Mouse (Mus musculus) T-cell, adult 2 months (primary cell): ENCODE results near the gene Gtf3c6.

ENCODE experiments used
- DNase-seq: peaks from one replicate; pipeline ENCODE4 v3.0.0; 2022; ENCODE audit warnings: low spot score

Gene Gtf3c6

DNA sequence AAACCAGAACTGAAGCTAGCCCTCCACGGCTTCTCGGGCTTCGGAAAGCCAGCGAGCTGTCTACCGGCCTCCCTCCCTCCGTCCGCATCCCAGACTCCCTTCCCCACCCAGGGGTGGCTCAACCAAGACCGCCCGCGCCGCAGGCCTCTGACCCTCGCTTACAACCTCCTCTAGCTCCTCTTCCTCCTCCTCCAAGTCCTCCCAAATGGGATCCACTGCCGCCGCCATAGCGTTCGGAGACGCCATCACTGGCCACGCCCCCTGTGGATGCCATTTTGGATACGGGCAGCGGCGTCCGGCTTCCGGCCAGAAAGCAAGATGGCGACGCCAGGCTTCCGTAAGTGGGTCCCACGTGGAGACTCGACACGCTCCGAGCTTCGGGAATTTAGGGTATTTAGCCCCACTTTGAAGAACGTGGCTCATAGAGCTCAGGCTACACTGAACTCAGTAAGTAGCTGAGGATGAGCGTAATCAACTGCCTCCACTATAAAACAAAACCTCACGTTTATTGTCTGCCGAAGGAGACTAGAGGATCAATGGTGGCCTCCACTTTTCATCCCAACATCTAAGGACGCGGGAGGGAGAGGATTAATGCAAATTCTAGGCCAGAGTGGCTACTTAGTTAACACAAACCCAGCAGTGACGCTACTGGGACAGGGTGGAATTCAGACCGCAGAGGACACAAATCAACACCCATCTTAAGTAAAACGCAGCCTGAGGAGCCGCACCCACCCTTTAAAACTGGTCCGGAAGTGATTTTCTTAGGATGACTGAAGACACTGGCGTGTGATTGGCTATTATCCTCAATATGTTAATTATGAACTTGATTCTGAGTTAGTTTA lies at the start of gene Gtf3c6:
Gtf3c6 (minus strand) TSS at position 695 of the 842 bp plus-strand sequence.
- peak; percentile 90 for DNase-seq

DNA sequence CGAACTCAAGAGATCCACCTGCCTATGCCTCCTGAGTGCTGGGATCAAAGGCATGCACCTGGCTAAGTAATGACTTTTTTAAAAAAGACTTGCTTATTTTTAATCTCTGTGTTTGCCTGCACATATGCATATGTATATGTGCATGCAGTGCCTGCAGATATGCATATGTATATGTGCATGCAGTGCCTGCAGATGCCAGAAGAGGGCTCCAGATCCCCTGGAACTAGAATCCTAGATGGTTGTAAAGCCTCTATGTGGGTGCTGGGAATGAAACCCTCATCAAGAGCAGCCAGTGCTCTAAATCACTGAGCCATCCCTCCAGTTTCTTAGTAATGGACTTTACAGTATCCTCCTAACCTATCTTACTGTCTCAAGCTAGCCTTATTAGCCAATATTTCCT lies 48.1 kb upstream of the Gtf3c6 start:
- DNase-seq = no peak

DNA sequence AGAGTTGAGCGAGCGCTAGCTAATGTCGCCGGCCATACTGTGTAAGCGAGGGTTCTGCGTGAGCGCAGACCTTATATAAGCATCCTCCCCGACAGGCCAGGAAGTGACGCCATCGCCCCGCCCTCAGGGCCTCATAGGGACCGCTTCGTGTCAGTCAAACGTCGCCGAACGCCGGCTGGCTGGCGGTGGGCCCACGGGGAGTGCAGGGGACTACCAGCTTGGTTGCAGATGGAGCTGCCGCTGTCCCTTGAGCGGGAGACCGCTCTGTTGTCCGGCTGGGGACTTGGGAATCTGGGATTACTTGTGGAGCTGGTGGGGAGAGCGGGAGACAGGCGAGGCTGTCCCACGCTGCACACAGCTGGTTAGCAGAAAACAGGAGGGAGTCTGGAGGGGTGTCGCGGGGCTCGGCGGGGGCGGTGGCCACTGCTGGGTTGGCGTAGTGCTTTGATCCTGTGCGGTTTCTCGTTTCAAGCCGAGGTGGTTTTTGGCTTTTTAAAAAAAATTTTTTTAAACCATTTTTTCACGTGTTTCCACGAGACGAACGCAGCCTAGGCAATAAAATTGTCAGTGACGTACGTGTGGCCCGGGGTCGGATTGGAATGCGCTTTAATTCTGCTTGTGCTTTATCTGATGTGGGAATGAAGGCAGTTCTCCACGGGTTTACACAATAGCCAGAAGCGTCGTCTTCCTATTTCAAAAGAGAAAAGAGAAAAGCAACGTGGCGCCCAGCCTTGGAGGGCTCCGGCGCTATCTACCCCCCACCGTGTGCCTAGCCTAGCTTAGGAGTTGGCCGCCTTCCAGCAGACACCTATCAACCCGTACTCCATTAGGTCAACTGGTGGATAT lies 44.5 kb upstream of the Gtf3c6 start, which contains the start of gene Amd1:
Amd1 (minus strand) TSS at position 47 of the 846 bp plus-strand sequence.
- peak; percentile 99 for DNase-seq

DNA sequence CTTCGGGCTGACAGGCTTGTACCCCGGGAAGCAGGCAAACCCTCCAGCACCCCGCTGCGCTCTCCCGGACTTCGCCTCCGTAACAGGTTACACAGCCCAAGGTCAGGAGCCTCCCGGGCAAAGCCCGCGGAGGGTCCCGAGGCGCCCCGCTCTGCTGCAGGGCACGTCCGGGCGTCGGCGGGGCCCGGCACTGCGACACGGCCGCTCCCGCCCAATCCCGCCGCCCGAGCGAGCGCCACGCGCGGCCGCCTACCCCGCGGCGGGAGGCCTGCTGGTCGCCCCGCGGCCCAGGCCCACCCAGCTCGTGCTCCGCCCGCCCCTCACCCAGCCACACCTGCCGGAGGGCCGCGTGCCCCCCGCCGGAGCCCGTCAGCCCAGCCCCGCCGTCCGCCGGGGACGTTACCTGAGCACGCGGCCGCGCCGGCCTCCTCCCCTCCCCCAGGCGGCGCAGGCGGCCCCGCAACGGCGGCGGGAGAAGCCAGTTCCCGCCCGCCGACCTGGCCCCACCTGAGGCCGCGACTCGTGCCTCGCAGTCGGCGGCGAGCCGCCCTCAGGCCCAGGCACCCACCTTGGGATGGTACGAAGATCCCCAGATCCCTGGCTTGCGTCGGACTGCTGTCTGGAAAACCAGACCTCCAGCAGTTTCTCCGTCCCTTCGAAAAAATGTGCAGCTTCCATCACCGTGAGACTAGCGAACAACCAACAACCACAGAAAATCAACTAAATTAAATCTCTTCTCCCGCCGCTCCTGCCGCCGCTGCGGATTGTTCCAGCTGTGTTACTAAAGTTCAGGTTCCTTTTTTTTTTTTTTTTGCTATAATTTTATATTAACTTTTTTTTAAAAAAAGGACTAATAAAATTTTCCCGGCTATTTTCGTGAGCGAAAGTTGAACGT lies 43.5 kb upstream of the Gtf3c6 start:
- peak; percentile 48 for DNase-seq

DNA sequence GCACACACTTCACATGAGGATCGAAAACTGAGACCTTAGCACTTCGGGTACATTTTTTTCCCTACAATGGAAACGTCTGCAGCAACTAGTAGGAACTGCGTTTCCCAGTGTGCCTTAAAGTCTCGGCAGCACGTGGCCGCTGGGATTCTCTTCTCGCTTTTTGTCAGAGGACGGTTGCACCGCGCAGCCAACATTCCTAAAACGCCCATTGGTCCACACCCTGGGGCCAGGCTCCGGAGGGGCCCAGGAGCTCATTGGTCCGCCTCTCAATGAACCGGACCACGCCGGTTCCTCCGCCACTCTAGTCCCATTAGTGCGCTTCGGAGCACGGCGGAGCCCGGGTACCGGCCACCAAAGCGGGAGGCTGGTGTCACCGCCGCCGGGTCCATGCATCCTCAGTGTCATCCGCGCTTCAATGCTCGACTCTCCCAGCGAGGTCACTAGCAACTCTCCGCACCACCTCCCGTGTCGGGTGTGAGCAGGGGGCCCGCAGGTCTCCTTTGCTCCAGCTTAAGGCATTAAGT lies 42.8 kb upstream of the Gtf3c6 start:
- DNase-seq = peak; percentile 45

DNA sequence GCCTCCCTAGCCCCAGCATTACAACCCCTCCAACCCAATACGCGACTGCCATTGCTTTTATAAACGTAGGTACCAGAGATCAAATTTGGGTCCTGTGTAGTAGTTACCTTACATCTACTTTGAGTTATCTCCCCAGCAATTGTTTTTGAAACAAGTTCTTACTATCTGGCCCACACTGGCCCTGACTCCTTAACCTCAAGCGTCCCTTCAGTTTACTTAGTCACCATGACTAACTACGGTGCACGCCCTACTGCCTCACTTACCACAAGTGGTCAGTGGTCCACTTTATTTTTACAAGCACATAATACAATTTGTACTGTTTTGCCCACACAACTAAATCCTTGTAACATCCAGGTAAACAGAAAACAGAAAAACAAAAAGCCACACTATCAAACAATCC lies 34.7 kb upstream of the Gtf3c6 start:
- no peak for DNase-seq

DNA sequence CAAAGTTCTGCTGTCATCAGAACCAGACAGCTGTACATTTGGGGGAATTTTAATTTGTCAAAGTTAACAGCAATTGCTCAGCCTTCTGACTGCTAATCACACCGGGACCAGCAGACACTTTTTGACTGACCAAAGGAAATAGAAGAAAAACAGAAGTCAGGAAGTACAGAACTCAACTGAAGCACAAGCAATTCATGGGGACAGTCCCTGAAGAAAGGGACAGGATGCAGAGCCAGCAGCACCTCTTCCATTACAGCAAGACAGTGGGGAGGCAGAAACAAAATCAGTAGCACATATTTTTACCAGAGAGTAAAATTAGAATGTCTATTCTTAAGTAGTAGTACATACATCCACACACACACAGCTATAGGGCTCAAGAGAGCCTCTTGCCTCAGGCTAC lies 28.9 kb upstream of the Gtf3c6 start:
- DNase-seq = no peak

DNA sequence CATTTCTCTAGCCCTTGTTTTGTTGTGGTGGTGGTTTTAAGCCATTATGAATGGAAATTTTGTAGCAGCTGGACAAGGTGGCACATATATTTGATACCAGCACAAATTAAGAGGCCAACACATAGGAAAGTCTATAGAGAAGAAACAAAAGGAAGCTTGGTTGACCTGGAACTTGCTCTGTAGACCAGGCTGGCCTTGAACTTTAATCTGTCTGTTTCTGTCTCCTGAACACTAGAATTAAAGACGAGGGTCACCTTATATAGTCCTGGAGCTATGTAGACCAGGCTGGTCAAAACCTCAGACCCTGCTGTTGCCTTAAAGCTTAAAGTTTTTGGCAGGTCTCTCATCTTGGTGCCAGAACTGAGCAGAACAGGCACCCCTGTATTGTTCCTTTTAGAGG lies 27.7 kb upstream of the Gtf3c6 start:
- no peak for DNase-seq

DNA sequence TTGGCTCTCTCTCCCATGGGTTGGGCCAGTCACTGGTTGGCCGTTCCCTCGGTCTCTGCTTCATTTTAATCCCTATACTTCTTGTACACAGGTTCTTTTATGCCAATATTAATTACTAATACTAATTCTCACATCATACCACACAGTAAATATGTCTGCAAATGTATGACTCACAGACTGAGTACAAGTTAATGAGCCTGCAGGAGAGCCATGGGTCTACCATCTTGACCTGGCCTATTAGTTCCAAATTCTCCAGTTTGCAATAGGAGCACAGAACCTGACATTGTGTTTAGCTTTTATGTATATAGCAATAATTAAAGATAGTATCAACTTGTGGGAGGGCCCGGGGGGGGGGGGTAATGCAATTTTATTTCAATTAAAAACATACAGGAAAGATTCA lies 27.1 kb upstream of the Gtf3c6 start:
- DNase-seq = no peak

DNA sequence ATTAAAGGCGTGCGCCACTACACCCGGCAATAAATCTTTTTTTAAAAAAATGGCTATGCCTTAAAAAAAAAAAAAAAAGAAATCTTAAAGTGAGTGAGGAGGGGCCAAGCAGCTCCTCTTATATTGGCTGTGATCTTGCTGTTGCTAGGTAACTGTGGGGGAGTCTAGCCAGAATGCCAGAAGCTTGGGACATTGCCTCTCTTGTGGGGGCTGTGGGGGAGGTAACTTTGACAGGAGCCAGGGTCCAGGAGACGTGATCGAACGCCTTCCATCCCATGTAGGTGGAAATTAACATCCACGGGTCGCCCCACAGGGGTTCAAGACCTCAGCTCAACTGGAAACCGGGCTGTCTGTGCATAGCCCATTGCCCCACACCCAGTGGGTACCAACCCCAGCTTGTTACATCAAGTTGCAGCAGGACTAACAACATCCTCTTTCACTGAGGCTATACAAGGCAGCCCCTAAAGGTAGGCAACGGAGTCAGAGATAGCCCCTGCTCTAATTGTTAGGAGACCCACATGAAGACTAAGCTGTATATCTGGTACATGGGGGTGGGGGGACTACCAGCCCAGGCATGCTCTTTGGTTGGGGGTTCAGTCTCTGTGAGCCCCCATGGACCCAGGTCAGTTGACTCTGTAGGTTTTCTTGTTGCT lies 26.4 kb upstream of the Gtf3c6 start:
- DNase-seq = no peak

DNA sequence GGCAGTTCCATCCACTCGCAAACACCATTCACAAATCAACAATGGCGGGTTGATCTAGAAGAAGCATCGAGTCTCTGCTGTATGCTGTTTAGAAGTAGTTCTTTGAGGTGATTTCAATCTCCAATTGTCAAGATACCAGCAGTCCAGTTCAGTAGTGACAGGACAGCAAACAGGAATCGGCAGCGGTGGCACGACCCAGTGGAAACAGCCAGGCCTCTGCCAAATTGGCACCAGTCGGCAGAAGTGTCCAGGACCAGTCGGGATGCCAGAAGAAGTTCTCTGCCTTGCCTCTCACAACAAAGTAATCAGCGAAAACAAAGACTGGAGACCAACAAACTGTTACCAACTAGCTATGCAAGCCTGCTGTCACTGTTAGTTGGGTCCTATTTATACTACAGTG lies 25.7 kb upstream of the Gtf3c6 start:
- no peak for DNase-seq

DNA sequence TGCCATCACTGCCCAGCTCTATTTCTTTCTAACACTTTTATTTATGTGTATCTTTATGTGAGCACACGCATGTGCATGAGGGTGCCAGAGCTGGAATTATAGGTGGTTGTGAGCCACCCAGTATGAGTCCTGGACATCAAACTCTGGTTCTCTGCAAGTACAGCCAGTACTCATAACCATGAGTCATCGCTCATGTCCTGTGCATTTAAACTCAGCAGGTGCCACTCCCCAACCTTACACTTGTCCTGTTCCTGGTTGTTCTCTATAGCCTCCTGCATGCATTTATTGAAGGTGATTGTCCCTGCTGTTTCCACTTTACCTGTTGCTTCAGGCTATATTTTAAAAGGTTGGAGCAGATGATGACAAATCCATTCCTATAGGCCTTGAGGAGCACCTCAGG lies 23.7 kb upstream of the Gtf3c6 start:
- DNase-seq = no peak

DNA sequence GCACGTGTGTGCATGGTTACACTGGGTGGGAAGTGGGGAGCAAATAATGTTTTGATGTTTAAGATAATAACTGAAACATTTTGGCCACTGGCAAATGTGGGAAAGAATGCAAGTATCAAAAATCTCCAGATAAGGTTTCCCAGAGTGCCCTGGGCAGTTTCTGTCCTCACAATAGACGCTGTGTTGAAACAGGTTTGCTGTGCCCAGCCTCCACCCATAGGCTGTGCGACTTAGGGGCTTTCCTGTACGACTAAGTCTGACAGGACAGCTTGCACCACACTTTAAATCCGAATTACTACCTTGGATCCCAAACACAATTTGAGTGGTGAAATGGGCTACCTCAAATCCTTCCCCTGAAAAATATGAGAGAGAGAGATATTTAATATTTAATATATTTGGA lies 20.4 kb upstream of the Gtf3c6 start:
- no peak for DNase-seq

DNA sequence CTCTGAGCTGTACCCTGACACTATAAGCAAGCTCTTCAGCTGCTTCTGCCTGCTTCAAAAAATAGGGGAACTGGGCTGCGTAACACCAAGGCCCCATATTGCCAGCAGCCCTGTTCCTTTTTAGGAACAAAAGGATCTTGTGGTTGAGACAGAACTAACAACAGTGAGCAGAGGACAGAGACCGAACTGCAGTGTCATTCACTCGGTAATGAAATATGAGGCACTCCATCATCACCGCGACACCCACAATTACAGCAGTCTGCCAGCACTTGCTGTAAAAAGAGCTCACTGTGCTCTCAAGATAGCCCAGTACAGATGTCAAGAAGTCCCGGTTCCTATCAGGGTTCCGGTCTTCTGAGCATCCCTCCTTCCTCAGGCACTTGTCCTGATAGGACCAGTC lies 18.1 kb upstream of the Gtf3c6 start:
- DNase-seq = no peak

DNA sequence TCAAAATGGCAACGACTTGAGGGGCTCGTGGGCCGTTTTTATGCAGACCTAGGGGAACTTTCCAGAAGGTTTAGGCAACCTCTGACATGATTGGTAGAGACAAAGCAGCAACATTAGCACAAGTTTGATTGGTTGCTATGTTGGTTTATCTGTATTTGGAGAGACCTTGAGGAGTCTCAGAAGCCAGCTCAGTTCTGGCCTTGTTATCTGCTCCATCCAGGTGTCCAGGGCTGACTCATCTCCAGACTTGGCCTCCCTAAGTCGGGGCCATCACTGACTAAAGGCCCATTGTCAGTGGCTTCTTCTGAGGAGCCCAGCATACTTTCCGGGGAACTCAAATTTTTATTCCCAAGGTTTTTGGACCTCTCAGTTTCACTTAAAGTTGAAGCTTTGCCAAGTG lies 16.0 kb upstream of the Gtf3c6 start:
- DNase-seq = no peak

DNA sequence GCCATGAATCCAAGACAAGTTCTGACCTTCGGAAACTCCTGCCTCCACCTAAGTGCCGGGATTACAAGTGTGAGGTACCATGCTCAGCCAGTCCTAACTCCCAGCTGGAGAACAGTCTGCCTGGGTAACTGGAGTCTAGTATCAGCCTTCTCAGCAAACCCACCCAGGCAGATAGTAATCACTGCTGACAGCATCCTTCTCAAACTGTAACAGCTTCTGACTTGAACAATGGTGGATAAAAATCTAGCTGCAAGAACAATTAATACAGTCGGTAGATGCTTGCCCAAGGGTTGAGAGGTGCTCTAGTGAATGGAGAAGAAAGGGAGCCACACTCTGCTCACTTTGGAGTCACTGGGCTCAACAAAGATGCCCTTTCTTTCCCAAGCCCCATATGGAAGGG lies 13.3 kb upstream of the Gtf3c6 start:
- no peak for DNase-seq

DNA sequence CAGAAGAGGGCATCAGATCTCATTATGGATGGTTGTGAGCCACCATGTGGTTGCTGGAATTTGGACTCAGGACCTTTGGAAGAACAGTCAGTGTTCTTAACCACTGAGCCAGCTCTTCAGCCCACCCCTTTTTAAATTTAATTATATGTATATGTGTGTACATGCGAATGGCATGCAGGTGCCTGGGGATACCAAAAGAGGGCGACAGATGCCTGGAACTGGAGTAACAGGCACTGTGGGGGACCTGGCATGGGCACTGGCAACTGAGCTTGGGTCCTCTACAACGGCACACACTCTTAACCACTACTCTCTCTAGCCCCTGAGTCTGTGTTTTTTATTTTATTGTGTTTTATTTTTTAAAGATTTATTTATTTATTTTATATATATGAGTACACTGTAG lies 7.0 kb upstream of the Gtf3c6 start:
- no peak for DNase-seq

DNA sequence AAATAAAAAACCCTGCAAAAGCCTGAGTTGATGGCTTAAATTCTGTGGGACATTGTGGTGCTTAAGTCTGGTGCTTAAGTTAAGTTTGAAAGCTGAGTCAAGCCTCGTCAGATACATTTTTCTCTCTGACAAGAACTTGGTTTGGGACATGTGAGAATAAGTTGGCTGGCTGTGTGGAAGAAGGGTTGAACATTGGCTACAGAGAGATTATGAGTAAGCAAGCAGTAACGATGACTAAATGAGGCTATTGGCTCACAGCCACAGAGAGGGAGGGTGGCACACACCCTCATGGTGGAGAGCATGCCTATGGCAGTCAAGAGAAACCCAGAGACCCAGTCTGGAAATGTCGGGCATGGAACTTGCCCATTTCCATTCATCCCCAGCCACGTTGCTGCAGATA lies 5.8 kb upstream of the Gtf3c6 start:
- DNase-seq = no peak

DNA sequence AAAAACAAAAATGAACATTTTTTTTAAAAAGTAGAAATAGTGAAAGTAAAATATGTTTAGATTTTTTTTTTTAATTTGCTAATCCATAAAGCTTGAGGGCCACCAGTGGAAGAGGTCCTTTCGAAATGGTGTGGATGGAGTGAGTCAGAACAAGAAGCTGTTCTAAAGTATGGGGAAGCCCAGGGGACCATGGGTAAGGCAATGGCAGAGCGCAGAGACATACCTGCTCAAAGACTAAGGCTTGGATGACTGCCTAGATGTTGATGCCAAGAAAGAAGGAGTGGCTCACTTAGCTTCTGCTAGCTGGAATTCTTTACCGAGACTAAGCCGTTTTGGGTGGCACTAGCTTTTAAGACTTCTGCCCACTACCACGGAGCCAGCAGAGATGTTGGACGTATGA lies 4.3 kb upstream of the Gtf3c6 start:
- no peak for DNase-seq

DNA sequence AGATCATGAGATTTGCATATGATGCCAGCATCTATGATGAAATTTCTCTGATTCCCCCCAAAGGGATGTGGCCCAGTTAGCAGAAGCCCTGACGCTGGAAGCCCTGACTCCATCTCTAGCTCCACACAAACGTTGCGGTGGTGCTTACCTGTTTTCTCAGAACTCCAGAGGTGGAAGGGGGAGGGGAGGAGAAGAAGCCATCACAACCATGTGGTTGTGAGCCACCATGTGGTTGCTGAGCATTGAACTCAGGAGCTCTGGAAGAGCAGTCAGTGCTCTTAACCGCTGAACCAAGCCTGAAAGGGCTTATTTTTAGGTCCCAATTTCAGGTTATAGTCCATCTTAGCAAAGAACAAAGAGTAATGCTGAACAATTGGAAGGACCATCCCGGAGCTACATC lies 2.4 kb upstream of the Gtf3c6 start:
- no peak for DNase-seq

DNA sequence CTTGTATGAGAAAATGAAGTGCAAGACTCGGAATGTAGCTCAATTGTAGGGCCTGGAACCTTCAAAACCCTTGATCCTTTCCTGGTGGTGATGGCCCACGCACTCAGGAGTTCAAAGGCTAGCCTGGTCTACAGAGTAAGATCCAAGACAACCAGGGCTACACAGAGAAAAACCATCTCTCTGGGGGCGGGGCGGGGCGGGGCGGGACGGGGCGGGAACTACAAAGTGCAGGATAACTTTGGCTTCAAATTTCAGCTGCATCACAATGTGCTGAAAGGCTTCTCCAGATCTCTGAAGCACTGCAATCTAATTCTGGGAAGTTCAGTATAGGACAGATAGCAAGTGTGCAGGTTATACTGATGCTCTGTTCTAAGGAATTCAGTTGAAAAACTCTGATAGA lies 1.6 kb upstream of the Gtf3c6 start:
- DNase-seq = no peak
